Mouse (Mus musculus) CH12.LX (cell line): Measurements from ENCODE around the gene Pdcd4. TPM values are rescaled to one million over a fixed set of nuclear protein-coding genes. Genes with fewer than 3 reads are reported as not detected.

Experiments used
- DNase-seq: peaks from one replicate; pipeline ENCODE4 v3.0.0-alpha.2; 2013; ENCODE audit errors: extremely low read depth
- H3K27ac ChIP-seq: 2 replicates; pipeline ENCODE4 v1.5.1; 2012; ENCODE audit warnings: low read depth, mild to moderate bottlenecking, control low read depth, moderate library complexity; ENCODE audit not compliant: insufficient read depth
- H3K27me3 ChIP-seq: replicated peaks from 2 replicates; pipeline ENCODE3; 2012; ENCODE audit warnings: inconsistent platforms
- H3K36me3 ChIP-seq, 2 experiments: replicated peaks in 1 of 2; 2 replicates each; pipeline versions ENCODE3 to v1.6.1; 2012; ENCODE audit warnings: inconsistent platforms in 1 of 2, low read length in 1 of 2, mild to moderate bottlenecking in 1 of 2, mixed read lengths in 1 of 2, moderate library complexity in 1 of 2; ENCODE audit not compliant: control insufficient read depth in 1 of 2, insufficient read depth in 1 of 2
- H3K4me1 ChIP-seq, 2 experiments: 2 replicates each; pipeline ENCODE4 v1.6.1; 2012; ENCODE audit warnings: inconsistent platforms in 1 of 2, moderate library complexity in 1 of 2; ENCODE audit not compliant: insufficient read depth in 2 of 2, control insufficient read depth in 1 of 2
- H3K4me2 ChIP-seq: 2 replicates; pipeline ENCODE4 v1.6.1; 2012; ENCODE audit warnings: low read depth, mild to moderate bottlenecking, control low read depth; ENCODE audit not compliant: poor library complexity, insufficient read depth, severe bottlenecking
- H3K4me3 ChIP-seq, 3 experiments: fragments of 150-350 bp in 1 of 3; sonication (generic) in 1 of 3; replicated peaks in 1 of 3; 2 replicates each; pipeline versions ENCODE3 to v1.5.1; 2011 to 2012; ENCODE audit warnings: low read depth in 2 of 3, low read length in 2 of 3, mild to moderate bottlenecking in 2 of 3, moderate library complexity in 2 of 3, control low read depth in 1 of 3, improper control_type of control experiment in 1 of 3, inconsistent platforms in 1 of 3, mixed read lengths in 1 of 3; ENCODE audit not compliant: poor library complexity in 1 of 3
- H3K79me2 ChIP-seq: replicated peaks from 2 replicates; pipeline ENCODE4 v1.6.1; 2012; ENCODE audit warnings: mild to moderate bottlenecking, moderate library complexity; ENCODE audit not compliant: control insufficient read depth, poor library complexity, insufficient read depth, severe bottlenecking; ENCODE audit errors: extremely low read depth
- H3K9ac ChIP-seq: 2 replicates; pipeline ENCODE4 v1.6.1; 2012; ENCODE audit warnings: low read depth, mild to moderate bottlenecking, control low read depth, moderate library complexity; ENCODE audit not compliant: insufficient read depth
- H3K9me3 ChIP-seq: replicated peaks from 2 replicates; pipeline ENCODE3; 2012; ENCODE audit warnings: low read length, inconsistent platforms, mixed read lengths
- CHD1 ChIP-seq: IDR thresholded peaks from 2 replicates; pipeline ENCODE4 v1.6.1; 2012; ENCODE audit warnings: low read depth, low read length, improper control_type of control experiment, inconsistent platforms
- CHD2 ChIP-seq: IDR thresholded peaks from 2 replicates; pipeline ENCODE4 v1.6.1; 2011; ENCODE audit warnings: low read length, improper control_type of control experiment
- CTCF ChIP-seq, 2 experiments: IDR thresholded peaks in 1 of 2; conservative IDR thresholded peaks in 1 of 2; 2 replicates each; pipeline ENCODE4 v1.5.1; 2011 to 2012; ENCODE audit warnings: low read depth in 2 of 2, low read length in 2 of 2, improper control_type of control experiment in 1 of 2, inconsistent platforms in 1 of 2, mild to moderate bottlenecking in 1 of 2, moderate library complexity in 1 of 2
- E2F4 ChIP-seq: IDR thresholded peaks from 2 replicates; pipeline ENCODE4 v1.6.1; 2011; ENCODE audit warnings: low read depth, low read length, improper control_type of control experiment; ENCODE audit not compliant: insufficient replicate concordance
- ETS1 ChIP-seq: conservative IDR thresholded peaks from 2 replicates; pipeline ENCODE4 v1.6.1; 2012; ENCODE audit warnings: low read depth, mild to moderate bottlenecking, inconsistent platforms, low read length, improper control_type of control experiment, moderate library complexity
- GABPA ChIP-seq: IDR thresholded peaks from 2 replicates; pipeline ENCODE4 v1.6.1; 2012; ENCODE audit warnings: low read depth, low read length, improper control_type of control experiment, inconsistent platforms; ENCODE audit not compliant: insufficient replicate concordance
- IRF4 ChIP-seq: IDR thresholded peaks from 2 replicates; pipeline ENCODE4 v1.6.1; 2014; ENCODE audit warnings: low read depth, mild to moderate bottlenecking, inconsistent platforms, low read length, improper control_type of control experiment
- JUN ChIP-seq: IDR thresholded peaks from 2 replicates; pipeline ENCODE4 v1.6.1; 2011; ENCODE audit warnings: low read depth, mild to moderate bottlenecking, low read length, improper control_type of control experiment, moderate library complexity; ENCODE audit not compliant: insufficient read depth
- JUND ChIP-seq: conservative IDR thresholded peaks from 2 replicates; pipeline ENCODE4 v1.6.1; 2011; ENCODE audit warnings: low read depth, low read length, improper control_type of control experiment
- KAT2A ChIP-seq: IDR thresholded peaks from 2 replicates; pipeline ENCODE4 v1.6.1; 2012; ENCODE audit warnings: low read length, improper control_type of control experiment, inconsistent platforms; ENCODE audit not compliant: insufficient replicate concordance
- MAFK ChIP-seq: IDR thresholded peaks from 2 replicates; pipeline ENCODE4 v1.6.1; 2011; ENCODE audit warnings: low read length, improper control_type of control experiment; ENCODE audit not compliant: insufficient replicate concordance
- MAZ ChIP-seq: IDR thresholded peaks from 2 replicates; pipeline ENCODE4 v1.6.1; 2012; ENCODE audit warnings: low read depth, mild to moderate bottlenecking, inconsistent platforms, low read length, improper control_type of control experiment, moderate library complexity
- MEF2A ChIP-seq: IDR thresholded peaks from 2 replicates; pipeline ENCODE4 v1.6.1; 2014; ENCODE audit warnings: low read depth, mild to moderate bottlenecking, inconsistent platforms, low read length, improper control_type of control experiment, borderline replicate concordance
- MYC ChIP-seq: IDR thresholded peaks from 2 replicates; pipeline ENCODE4 v1.6.1; 2011; ENCODE audit warnings: low read depth, mild to moderate bottlenecking, improper control_type of control experiment, low read length
- PAX5 ChIP-seq: IDR thresholded peaks from 2 replicates; pipeline ENCODE4 v1.6.1; 2012; ENCODE audit warnings: low read length, inconsistent platforms, mixed read lengths
- POLR2A ChIP-seq: IDR thresholded peaks from 2 replicates; pipeline ENCODE4 v1.6.1; 2011; ENCODE audit warnings: low read depth, mild to moderate bottlenecking, improper control_type of control experiment, low read length
- RAD21 ChIP-seq: IDR thresholded peaks from 2 replicates; pipeline ENCODE4 v1.6.1; 2011; ENCODE audit warnings: low read depth, mild to moderate bottlenecking, low read length, improper control_type of control experiment, moderate library complexity
- SIN3A ChIP-seq: IDR thresholded peaks from 2 replicates; pipeline ENCODE4 v1.6.1; 2012; ENCODE audit warnings: low read length, improper control_type of control experiment, inconsistent platforms
- TCF12 ChIP-seq: IDR thresholded peaks from 2 replicates; pipeline ENCODE4 v1.6.1; 2014; ENCODE audit warnings: low read depth, mild to moderate bottlenecking, inconsistent platforms, low read length, improper control_type of control experiment
- USF1 ChIP-seq: IDR thresholded peaks from 2 replicates; pipeline ENCODE4 v1.6.1; 2014; ENCODE audit warnings: low read depth, mild to moderate bottlenecking, inconsistent platforms, low read length, improper control_type of control experiment
- USF2 ChIP-seq: conservative IDR thresholded peaks from 2 replicates; pipeline ENCODE4 v1.6.1; 2011; ENCODE audit warnings: low read depth, low read length, improper control_type of control experiment
- ZC3H11A ChIP-seq: IDR thresholded peaks from 2 replicates; pipeline ENCODE4 v1.6.1; 2012; ENCODE audit warnings: low read depth, mild to moderate bottlenecking, inconsistent platforms, low read length, improper control_type of control experiment
- ZNF384 ChIP-seq: IDR thresholded peaks from 2 replicates; pipeline ENCODE4 v1.6.1; 2012; ENCODE audit warnings: low read depth, low read length, improper control_type of control experiment, inconsistent platforms
- dilution Hi-C: fragments of 300-500 bp; cut with MboI; formaldehyde crosslinking; loops from 2 replicates; pipeline ENCODE4 v1.14.3; 2020; ENCODE audit warnings: low sequenced_read_pairs; ENCODE audit not compliant: extremely low pct_unique_long_range_greater_than_20kb, extremely low pct_ligation_motif_present
- in situ Hi-C: fragments of 300-500 bp; cut with MboI; formaldehyde crosslinking; loops from 3 replicates; pipeline ENCODE4 v1.14.3; 2019; ENCODE audit warnings: low sequenced_read_pairs, low pct_ligation_motif_present, low pct_unique_long_range_greater_than_20kb, mixed read lengths
- polyA plus RNA-seq: library from polyadenylated mRNA; unstranded; fragments of >175 nt; gene quantifications from 2 replicates; pipeline ENCODE4 v1.2.1, GENCODE M21; 2012; ENCODE audit warnings: low read depth; ENCODE audit not compliant: insufficient read length
- total RNA-seq, 2 experiments: library from RNA; depleted of rRNA; stranded (reverse); fragments of 300-350 nt in 1 of 2; fragments of >200 nt in 1 of 2; gene quantifications; 2 replicates each; pipeline ENCODE4 v1.2.3; 2012 to 2014

The Pdcd4 gene
- total and polyA plus RNA-seq, 3 experiments = 24.4 to 39.0 (median 26.3) TPM

DNA sequence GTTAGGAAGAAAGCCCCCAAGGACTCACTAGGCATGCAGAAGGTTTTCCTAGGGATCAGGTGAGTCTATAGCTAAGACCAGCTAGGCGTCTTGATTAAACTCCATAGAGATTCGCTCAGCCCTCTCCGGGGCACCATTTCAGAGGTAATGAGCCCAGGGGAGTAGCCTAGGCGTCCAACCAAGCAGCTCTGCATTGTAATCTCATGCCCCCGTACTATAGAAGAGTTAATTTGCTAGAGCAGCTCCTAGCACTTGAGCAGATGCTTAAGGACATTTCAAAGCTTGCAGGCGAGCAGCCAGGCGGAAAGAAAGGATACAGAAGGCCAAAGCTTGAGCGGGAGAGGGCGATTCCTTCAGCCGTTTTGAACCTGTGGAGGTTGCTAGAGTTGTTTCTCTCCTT is 6.6 kb upstream of the Pdcd4 start:
- peaks cover 5 to 19% of the 10 kb centered on the region in 2 experiments for H3K4me1 ChIP-seq
- peaks cover 1% of the 10 kb centered on the region for H3K9me3 ChIP-seq
- no peak overlapping the region for H3K4me3 ChIP-seq
- no peak for TF ChIP-seq RAD21
- TF ChIP-seq KAT2A = no peak
- TF ChIP-seq USF1 = no peak
- TF ChIP-seq SIN3A = no peak
- no peak for TF ChIP-seq CHD1
- TF ChIP-seq GABPA = no peak
- TF ChIP-seq CHD2 = no peak
- TF ChIP-seq E2F4 = no peak
- no peak for TF ChIP-seq MYC
- TF ChIP-seq, all 38 proteins: peak for 0
- no peak overlapping the region for H3K4me2 ChIP-seq
- H3K27ac ChIP-seq = no peak overlapping the region
- in situ Hi-C loops = no loop called here
- no peak overlapping the region for H3K9ac ChIP-seq
- H3K36me3 ChIP-seq = peaks cover 0 to 4% of the 10 kb centered on the region in 2 experiments
- H3K27me3 ChIP-seq = no peaks in the 10 kb centered on the region
- dilution Hi-C loops = no loop called here
- no peaks in the 10 kb centered on the region for H3K79me2 ChIP-seq
- no peak for DNase-seq

- H3K9ac ChIP-seq = no peak overlapping the region
- no peaks in the 10 kb centered on the region for H3K27me3 ChIP-seq
- H3K4me1 ChIP-seq = peaks cover 11 to 30% of the 10 kb centered on the region in 2 experiments
Observed at GRCm38 (mm10) chr19:53886576-53887370, 5.3 kb upstream of the Pdcd4 start.

DNA sequence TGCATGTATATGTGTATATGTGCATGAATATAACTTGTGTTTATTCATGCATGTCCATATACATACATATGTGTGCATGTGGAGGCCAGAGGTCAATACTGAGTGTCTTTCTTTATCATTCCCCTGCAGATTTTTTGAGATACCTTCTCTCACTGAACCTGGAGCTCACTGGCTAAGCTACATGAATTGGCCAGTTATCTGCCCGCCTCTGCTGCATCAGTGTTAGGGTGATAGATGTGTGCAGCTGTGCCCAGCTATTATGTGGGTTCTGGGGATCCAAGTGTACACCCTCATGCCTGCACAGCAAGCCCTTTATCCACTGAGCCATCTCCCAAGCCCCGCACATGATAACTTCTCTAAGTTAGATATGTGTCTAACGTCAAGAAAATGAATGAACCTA is 4.2 kb upstream of the Pdcd4 start:
- Histone ChIP-seq H3K9ac (no peak overlapping the region), H3K4me3 (no peak overlapping the region), H3K4me2 (no peak overlapping the region), H3K9me3 (no peaks in the 10 kb centered on the region), H3K36me3 (no peaks in the 10 kb centered on the region), H3K4me1 (peaks cover 11 to 36% of the 10 kb centered on the region in 2 experiments), H3K27me3 (no peaks in the 10 kb centered on the region), H3K27ac (no peak overlapping the region), H3K79me2 (no peaks in the 10 kb centered on the region)
- no peak for TF ChIP-seq USF1
- no peak for TF ChIP-seq JUN
- no peak for TF ChIP-seq MEF2A
- TF ChIP-seq GABPA = no peak
- TF ChIP-seq MAZ = no peak
- no peak for TF ChIP-seq CHD2
- no peak for TF ChIP-seq MYC
- TF ChIP-seq ZC3H11A = no peak
- no peak for TF ChIP-seq E2F4
- no peak for TF ChIP-seq RAD21
- no peak for TF ChIP-seq ETS1
- no peak for TF ChIP-seq MAFK
- TF ChIP-seq POLR2A = no peak
- TF ChIP-seq SIN3A = no peak
- TF ChIP-seq IRF4 = no peak
- TF ChIP-seq ZNF384 = no peak
- no peak for TF ChIP-seq PAX5
- no peak for TF ChIP-seq JUND
- TF ChIP-seq TCF12 = no peak
- in situ Hi-C loops (no loop called here), dilution Hi-C loops (no loop called here)
- no peak for DNase-seq

More at GRCm38 (mm10) chr19:53886576-53887370, 5.3 kb upstream of the Pdcd4 start:
- no peaks in the 10 kb centered on the region for H3K9me3 ChIP-seq
- in situ Hi-C loops (no loop called here), dilution Hi-C loops (no loop called here)
- no peaks in the 10 kb centered on the region for H3K36me3 ChIP-seq
- TF ChIP-seq JUND (no peak), USF2 (no peak), CTCF (conservative IDR thresholded peaks at IDR 0.05 in 1 of 2, IDR thresholded peaks at IDR 0.05 in 1 of 2; ENCODE audit: low read depth in 2 of 2, low read length in 2 of 2) (no peak), CHD1 (no peak)
- H3K79me2 ChIP-seq = no peaks in the 10 kb centered on the region
- H3K27ac ChIP-seq = no peak overlapping the region
- no peak for DNase-seq
- no peak overlapping the region for H3K4me3 ChIP-seq
- H3K4me2 ChIP-seq = no peak overlapping the region
